Mouse (Mus musculus) neural tube, embryonic 11.5 days (tissue): ENCODE results near the gene Hsd3b4. TPM values are rescaled to one million over a fixed set of nuclear protein-coding genes. Genes with fewer than 3 reads are reported as not detected.
"Not testable (repeated sequence)": the region's sequence is repeated elsewhere in the genome, so short reads cannot be mapped to it uniquely, and the experiment has no call there.

Source experiments
- ATAC-seq: fragments of 200-750 bp; cut with Nextera tagmentation; 2 replicates; pipeline ENCODE4 v1.8.0; 2017; ENCODE audit warnings: moderate number of reproducible peaks, mild to moderate bottlenecking, moderate TSS enrichment, moderate library complexity; ENCODE audit not compliant: insufficient read depth, low FRiP score, low TSS enrichment
- DNase-seq: peaks from one replicate; pipeline ENCODE4 v3.0.0-alpha.2; 2015; ENCODE audit warnings: low spot score
- H3K27ac ChIP-seq: fragments of 300-500 bp; sonication (generic); 2 replicates; pipeline ENCODE4 v1.5.1; 2014; ENCODE audit warnings: low read depth, mild to moderate bottlenecking, low read length
- H3K27me3 ChIP-seq: fragments of 300-500 bp; sonication (generic); 2 replicates; pipeline ENCODE4 v1.6.1; 2014; ENCODE audit warnings: mild to moderate bottlenecking, low read length, mixed read lengths; ENCODE audit not compliant: control insufficient read depth, insufficient read depth
- H3K36me3 ChIP-seq: fragments of 300-500 bp; sonication (generic); 2 replicates; pipeline ENCODE4 v1.6.1; 2014; ENCODE audit warnings: mild to moderate bottlenecking, low read length, moderate library complexity, mixed read lengths; ENCODE audit not compliant: control insufficient read depth, insufficient read depth
- H3K4me1 ChIP-seq: fragments of 300-500 bp; sonication (generic); 2 replicates; pipeline ENCODE4 v1.6.1; 2014; ENCODE audit warnings: low read length, mixed read lengths; ENCODE audit not compliant: control insufficient read depth, insufficient read depth
- H3K4me2 ChIP-seq: fragments of 300-500 bp; sonication (generic); 2 replicates; pipeline ENCODE4 v1.6.1; 2014; ENCODE audit warnings: low read depth, mild to moderate bottlenecking, moderate library complexity
- H3K4me3 ChIP-seq: fragments of 300-500 bp; sonication (generic); 2 replicates; pipeline ENCODE4 v1.5.1; 2014; ENCODE audit warnings: low read depth, low read length
- H3K9ac ChIP-seq: fragments of 300-500 bp; sonication (generic); 2 replicates; pipeline ENCODE4 v1.6.1; 2014; ENCODE audit warnings: mild to moderate bottlenecking, low read length
- H3K9me3 ChIP-seq: fragments of 300-500 bp; sonication (generic); 2 replicates; pipeline ENCODE4 v1.6.1; 2016; ENCODE audit warnings: low read length; ENCODE audit not compliant: control insufficient read depth
- WGBS: fragments of 180-500 bp; shearing (Covaris S2); extraction: QIAGEN DNeasy Blood & Tissue Kit; methylation state at CpG from one replicate; pipeline ENCODE4 v1.1.7; 2014; 5-methylcytosine and 5-hydroxymethylcytosine counted together
- polyA plus RNA-seq: library from polyadenylated mRNA; unstranded; fragments of >200 nt; fragmentation: Nextera tagmentation; extraction: Ambion mirVana; gene quantifications from 2 replicates; pipeline ENCODE4 v1.2.1, GENCODE M21; 2014

Hsd3b4 gene
- not detected in 2 replicates for polyA plus RNA-seq

DNA sequence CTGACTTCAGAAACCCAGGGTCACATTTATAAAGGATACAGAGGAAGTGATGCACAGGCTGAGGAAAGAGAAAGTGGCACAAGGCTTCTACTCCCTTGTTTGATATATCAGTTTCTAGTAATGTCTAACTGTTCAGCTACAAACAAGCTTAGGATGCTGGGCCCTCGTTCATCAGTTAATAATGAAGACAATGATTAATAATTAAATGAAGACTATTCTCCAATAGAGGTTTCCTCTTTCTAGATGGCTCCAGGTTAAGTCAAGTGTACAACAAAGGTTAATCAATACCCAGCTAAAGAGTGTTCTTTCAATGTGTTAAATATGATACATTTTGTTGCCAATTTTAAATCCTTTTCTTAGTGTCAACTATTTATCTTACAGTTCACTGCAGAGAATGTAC, at the start of gene Hsd3b4:
Hsd3b4 (minus strand) TSS at position 101 of the 400 bp plus-strand sequence.
- not testable (repeated sequence) for DNase-seq, H3K4me1 ChIP-seq, H3K27ac ChIP-seq, ATAC-seq, H3K4me3 ChIP-seq, H3K36me3 ChIP-seq, H3K27me3 ChIP-seq, H3K9me3 ChIP-seq, H3K9ac ChIP-seq, H3K4me2 ChIP-seq
- no CpG with 5 or more reads among the region's 1 CpGs for WGBS

DNA sequence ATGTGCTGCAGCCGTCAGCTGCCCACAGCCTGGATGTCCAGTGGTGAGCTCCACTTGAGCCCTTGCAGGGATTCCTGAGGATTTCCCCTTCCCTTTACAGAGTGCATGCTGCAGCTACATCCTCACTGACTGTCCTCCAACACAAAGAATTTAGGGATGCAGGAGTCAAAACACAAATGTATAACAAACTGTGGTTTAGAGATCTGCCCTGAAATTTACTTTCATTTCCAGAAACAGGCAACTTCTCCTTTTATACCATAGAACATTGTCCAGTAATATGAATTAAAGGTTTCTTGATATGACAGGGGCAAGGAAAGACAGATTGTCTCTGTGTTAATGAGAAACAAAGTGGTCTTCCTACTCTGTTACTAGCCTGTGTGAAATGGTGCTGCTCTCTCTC, 40.5 kb upstream of the Hsd3b4 start:
- not testable (repeated sequence) for H3K9me3 ChIP-seq, H3K9ac ChIP-seq, H3K36me3 ChIP-seq, H3K27me3 ChIP-seq, H3K4me1 ChIP-seq, ATAC-seq, H3K4me3 ChIP-seq, H3K4me2 ChIP-seq, H3K27ac ChIP-seq, DNase-seq
- WGBS = no CpG with 5 or more reads among the region's 1 CpGs

DNA sequence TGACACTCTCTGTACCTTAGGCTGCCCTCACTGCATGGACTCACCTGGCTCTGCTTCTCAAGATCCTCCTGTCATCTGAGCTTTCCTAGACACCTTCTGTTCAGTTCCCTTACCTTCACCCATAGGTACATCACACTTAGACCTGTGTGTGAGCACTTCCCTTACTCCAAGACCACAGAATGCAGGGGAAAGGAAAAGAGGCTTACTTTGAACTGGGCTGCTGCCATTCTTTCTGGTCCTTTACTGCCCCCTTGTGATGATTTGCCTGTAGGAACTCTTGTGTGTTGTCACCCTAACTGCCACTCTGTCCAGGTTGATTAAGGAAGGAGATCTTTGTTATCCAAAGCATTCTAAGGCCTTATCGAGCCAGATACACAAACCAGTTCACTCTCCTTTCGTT, 39.9 kb upstream of the Hsd3b4 start:
- not testable (repeated sequence) for DNase-seq, H3K27me3 ChIP-seq, H3K4me3 ChIP-seq, H3K4me2 ChIP-seq, H3K9ac ChIP-seq, H3K27ac ChIP-seq, H3K9me3 ChIP-seq, H3K4me1 ChIP-seq, H3K36me3 ChIP-seq
- no CpG with 5 or more reads among the region's 2 CpGs for WGBS
- peak; percentile 72 for ATAC-seq

DNA sequence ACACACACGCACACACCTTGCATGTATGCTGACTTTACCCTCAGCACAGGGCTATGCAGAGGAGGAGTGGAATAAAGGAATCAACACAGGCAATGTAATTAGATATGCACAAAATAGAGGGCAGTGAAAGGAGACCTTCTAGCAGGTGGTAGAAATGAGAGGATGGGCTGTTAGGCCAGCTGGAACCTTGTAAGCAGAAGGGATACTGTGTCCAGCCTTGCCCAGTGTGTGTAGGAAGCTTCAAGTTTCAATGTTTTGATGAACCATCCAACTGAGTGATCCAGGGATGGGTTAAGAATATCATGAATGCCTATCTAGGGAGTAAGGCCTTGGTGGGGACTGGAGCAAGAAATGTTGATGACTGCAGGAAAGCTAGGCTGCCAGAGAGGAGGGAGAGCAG, 38.2 kb upstream of the Hsd3b4 start:
- not testable (repeated sequence) for H3K27ac ChIP-seq, DNase-seq, H3K4me3 ChIP-seq, H3K27me3 ChIP-seq, H3K4me1 ChIP-seq, H3K9ac ChIP-seq, H3K9me3 ChIP-seq, H3K36me3 ChIP-seq, H3K4me2 ChIP-seq, ATAC-seq
- WGBS = no CpG with 5 or more reads among the region's 1 CpGs

DNA sequence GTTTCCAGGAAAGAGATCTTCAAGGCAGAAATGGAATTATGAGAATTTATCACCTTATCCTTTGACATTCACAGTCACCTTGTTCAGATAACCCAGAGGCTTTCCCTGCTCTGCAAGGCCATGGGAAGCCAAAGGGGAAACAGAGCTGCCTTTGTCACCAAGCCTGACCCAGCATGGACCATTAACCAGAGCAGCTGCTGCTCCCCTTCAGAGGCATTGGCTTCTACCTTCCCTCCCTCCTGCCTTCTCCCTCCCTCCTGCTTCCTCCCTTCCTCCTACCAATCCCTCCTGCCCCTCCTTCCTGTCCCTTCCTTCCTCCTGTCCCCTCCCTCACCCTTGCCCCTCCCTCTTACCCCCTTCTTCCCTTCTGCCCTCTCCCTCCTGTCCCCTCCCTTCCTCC, 37.3 kb upstream of the Hsd3b4 start:
- not testable (repeated sequence) for H3K4me1 ChIP-seq, ATAC-seq, H3K36me3 ChIP-seq, H3K27ac ChIP-seq, H3K9me3 ChIP-seq, H3K4me3 ChIP-seq, DNase-seq, H3K27me3 ChIP-seq, H3K9ac ChIP-seq, H3K4me2 ChIP-seq

DNA sequence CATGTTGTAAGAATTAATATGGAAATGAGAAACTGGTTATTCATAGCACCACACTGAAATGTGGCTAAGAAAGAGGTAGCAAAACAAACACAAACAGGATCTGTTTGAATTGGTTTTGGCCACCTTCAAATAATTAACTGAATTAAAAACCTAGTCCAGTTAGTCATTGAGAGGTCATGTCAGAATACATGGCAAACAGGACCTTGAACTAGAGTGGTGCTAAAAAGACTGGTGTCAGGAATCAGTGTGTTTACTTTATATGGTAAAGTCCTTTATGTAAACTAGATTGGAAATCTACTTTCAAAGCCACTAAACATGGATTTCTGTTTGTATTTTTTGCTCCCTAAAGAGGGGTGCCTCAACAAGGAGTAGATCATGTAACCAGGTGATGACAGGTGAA, 14.7 kb upstream of the Hsd3b4 start:
- not testable (repeated sequence) for H3K9me3 ChIP-seq, H3K4me1 ChIP-seq, H3K4me3 ChIP-seq, H3K9ac ChIP-seq, H3K4me2 ChIP-seq, ATAC-seq, H3K36me3 ChIP-seq, H3K27ac ChIP-seq, DNase-seq, H3K27me3 ChIP-seq

DNA sequence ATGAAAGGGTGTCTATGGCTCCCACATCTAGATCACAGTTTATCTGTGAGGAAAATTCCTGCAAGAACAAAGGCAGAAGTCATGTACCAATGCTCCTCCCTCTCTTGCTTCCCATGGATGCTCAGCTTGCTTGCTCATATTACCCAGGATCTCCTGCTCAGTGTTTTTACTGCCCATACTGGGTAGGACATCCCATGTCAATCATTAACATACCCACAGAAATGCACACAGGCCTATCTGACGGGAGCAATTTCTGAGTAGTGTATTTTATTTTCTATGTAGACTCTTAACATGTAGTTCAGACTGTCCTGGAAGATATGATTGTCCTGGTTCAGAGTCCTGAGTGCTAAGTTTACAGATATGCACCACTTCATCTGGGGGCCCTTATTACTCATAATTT, 14.2 kb upstream of the Hsd3b4 start:
- WGBS = no CpG with 5 or more reads among the region's 1 CpGs
- ATAC-seq, H3K27me3 ChIP-seq: not testable (repeated sequence)

DNA sequence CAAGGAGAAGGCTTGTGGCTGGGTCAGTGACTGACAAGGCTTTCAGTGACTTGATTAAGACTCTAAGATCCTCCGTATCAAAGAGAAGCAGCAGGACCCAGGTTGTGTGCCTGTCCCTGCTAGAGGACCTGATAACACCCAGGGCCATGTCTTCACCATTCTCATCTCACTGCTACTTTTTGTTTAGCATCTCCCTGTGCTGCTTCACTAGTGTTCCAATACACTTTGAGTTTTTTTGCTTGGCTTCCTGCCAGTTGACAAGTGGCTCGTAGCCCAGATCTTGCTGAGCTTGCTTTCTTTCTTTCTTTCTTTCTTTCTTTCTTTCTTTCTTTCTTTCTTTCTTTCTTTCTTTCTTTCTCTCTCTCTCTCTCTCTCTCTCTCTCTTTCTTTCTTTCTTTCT, 12.5 kb upstream of the Hsd3b4 start:
- H3K27me3 ChIP-seq, H3K9ac ChIP-seq, H3K36me3 ChIP-seq, H3K4me2 ChIP-seq, DNase-seq, H3K4me1 ChIP-seq, ATAC-seq, H3K27ac ChIP-seq, H3K4me3 ChIP-seq, H3K9me3 ChIP-seq: not testable (repeated sequence)
- 78% methylated on average over 1 of the region's 2 CpGs for WGBS

More for the DNA sequence above, 14.2 kb upstream of the Hsd3b4 start:
- not testable (repeated sequence) for H3K27ac ChIP-seq, H3K9ac ChIP-seq, H3K36me3 ChIP-seq, DNase-seq, H3K4me2 ChIP-seq, H3K9me3 ChIP-seq, H3K4me1 ChIP-seq, H3K4me3 ChIP-seq

DNA sequence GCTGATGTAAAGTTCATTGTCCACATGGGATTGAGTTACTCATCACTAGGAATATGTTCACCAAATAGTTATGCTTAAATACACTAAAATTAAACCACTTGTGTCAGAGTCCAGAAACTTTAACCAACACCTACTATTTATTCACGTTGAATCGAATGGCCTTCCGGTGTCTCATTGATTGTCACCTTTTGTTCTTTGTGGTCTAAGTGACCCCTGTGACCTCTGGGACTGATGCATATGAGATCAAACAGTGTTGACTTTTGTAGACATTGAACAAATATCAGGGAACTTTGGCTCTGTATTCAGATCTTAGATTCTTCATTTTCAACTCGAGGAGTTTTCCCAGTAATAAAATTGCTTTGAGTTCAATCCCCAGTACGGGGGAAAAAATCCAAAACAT, 3.1 kb downstream of the Hsd3b4 start:
- not testable (repeated sequence) for DNase-seq, H3K27ac ChIP-seq, H3K27me3 ChIP-seq, ATAC-seq, H3K9ac ChIP-seq, H3K4me3 ChIP-seq, H3K36me3 ChIP-seq, H3K4me2 ChIP-seq, H3K4me1 ChIP-seq, H3K9me3 ChIP-seq
- WGBS = no CpG with 5 or more reads among the region's 5 CpGs
